Mouse (Mus musculus): Measurements from ENCODE around the gene Sept9. TPM values are rescaled to one million over a fixed set of nuclear protein-coding genes. Genes with fewer than 3 reads are reported as not detected.

Sept9 gene
- total RNA-seq, 2 experiments from 2014 or later = 11.5 to 13.6 TPM

DNA sequence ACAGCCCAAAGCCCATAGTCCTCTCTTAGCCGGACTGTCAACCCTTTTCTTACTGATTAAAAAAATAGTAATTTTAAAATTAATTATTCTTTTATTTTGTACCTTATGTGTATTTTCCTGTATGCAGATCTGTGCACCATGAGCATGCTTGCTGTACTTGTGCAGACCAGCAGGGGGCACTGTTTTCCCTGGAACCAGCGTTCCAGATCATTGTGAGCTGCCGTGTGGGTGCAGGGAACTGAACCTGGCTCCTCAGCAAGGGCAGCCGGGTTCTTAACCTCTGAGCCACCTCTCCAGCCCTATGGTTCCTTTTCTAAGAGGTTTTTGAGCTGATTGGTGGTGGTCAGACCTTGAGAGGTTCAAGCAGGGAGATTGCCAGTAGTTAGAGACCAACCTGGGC lies 101.3 kb downstream of the Sept9 start:
- DNase-seq = no peak
- intact Hi-C loops (cut with DNase I) = no loop called here
- H3K4me3 ChIP-seq = no peak overlapping the region
- no peak overlapping the region for H3K27ac ChIP-seq
- TF ChIP-seq CTCF (IDR thresholded peaks at IDR 0.05) = peak; percentile 62

DNA sequence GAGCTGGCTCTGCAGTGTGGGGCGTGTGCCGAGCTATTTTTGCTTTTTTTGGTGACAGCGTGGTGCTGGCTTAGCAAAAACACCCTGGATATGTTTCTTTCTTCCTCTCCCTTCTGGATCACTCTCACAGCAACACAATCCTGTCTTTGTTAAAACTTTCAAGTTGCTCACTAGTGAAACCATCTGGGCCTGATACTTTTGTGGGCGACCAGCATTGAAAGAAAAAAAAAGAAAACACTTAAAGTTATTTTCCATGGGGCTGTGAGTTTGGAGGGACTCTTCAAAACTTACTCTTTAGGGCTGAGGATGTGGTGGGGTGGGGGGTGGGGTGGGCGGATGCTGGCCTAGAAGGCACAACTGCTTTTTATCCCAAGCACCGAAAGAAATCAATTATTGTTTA lies 102.3 kb downstream of the Sept9 start:
- H3K27ac ChIP-seq = peak overlapping the region; percentile 20; the same call in 1 of the 2 replicates
- no peak for TF ChIP-seq CTCF (IDR thresholded peaks at IDR 0.05)
- intact Hi-C loops (cut with DNase I) = no loop called here
- no peak for DNase-seq
- no peak overlapping the region for H3K4me3 ChIP-seq

DNA sequence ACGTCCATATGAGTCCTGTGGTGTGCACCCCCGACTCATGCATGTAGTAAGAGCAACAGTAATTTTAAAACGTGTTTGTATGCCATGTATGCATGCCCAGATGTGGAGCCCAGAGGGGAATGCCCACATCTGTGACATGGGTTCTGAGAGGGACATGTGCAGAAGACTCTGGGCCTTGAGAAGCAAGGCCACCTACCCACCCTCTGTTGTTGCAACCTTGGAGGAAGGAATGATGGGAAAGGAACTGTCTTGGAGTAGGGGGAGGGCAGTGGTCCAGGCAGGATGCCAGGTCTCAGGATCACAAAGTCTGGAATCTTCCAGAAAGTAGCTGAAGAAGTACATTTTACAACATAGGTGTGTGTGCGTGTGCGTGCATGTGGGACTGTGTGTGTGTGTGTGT lies 102.9 kb downstream of the Sept9 start:
- no peak overlapping the region for H3K4me3 ChIP-seq
- H3K27ac ChIP-seq = peak overlapping the region; percentile 20; the same call in 1 of the 2 replicates
- no peak for DNase-seq
- TF ChIP-seq CTCF (IDR thresholded peaks at IDR 0.05) = no peak
- intact Hi-C loops (cut with DNase I) = no loop called here

DNA sequence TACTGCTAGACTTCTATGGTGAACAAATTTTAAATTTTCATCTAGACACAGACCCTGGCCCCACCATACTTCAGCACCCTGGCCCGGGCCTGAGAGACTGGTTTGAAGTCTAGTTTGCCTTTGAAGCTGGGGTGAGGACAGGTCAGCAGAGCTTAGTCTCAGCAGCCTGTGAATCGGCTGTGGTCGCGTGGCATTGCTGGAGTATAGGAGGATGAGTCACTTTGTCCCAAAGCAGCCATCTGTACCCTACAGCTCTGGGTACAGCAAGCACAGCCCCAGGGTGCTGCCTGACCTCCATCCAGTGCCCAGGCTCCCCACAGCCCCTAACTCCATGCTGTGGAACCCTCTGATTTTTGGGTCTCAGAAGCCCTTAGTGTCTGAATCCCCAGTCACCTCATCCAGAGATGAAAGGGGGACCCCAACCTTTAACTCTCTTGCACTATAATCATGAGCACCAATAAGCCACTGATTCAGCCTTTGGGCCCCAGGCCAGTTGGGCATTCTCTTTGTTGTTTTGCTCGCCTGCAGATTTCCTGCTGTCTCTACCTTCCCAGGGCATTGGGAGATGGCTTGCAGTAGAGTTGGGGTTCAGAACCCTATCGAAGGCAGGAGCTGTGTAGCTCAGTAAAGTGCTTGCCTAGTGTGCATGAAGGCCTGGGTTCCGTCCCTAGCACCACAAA lies 106.2 kb downstream of the Sept9 start:
- no peak overlapping the region for H3K4me3 ChIP-seq
- no peak for TF ChIP-seq CTCF (IDR thresholded peaks at IDR 0.05)
- intact Hi-C loops (cut with DNase I) = no loop called here
- DNase-seq = no peak
- H3K27ac ChIP-seq = no peak overlapping the region

DNA sequence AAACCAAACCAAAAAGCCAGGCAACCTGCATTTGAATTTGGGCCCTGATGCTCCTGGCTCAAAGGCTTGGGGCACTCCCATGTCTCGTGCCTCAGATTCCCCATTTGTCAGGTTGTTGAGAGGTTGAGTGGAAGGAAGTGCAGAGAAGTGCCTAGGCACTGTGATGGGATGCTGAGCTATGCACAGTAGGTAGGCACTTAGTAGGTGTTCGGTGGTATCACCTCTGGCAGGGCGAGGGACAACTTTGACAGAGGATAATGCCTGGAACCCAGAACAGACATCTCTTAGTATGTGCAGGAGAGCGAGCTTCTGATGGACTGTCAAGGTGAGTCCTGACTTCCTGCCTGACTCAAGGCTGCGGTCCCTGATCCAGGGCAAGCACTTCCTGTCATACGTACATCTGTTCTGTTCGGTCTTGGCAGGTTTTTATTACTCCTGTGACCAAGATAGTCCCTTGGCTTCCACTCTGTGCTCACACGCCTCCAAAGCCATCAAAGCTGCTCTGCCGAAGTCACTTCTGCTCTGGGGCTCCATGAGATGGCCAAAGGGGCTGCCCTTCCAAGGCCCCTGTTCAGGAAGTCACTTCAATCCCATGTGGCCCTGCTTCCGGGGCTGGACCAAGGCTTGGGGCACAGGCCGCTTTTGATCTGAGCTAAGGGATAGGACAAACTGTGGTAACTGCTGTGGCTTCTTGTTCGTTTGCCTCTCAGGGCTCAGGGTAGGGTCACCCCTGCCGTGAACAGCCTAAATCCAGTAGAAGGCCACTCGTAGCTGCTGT lies 107.0 kb downstream of the Sept9 start:
- intact Hi-C loops (cut with DNase I) = no loop called here
- no peak for TF ChIP-seq CTCF (IDR thresholded peaks at IDR 0.05)
- Histone ChIP-seq H3K27ac (peak overlapping the region; percentile 41), H3K4me3 (no peak overlapping the region)
- peak; percentile 41 for DNase-seq

DNA sequence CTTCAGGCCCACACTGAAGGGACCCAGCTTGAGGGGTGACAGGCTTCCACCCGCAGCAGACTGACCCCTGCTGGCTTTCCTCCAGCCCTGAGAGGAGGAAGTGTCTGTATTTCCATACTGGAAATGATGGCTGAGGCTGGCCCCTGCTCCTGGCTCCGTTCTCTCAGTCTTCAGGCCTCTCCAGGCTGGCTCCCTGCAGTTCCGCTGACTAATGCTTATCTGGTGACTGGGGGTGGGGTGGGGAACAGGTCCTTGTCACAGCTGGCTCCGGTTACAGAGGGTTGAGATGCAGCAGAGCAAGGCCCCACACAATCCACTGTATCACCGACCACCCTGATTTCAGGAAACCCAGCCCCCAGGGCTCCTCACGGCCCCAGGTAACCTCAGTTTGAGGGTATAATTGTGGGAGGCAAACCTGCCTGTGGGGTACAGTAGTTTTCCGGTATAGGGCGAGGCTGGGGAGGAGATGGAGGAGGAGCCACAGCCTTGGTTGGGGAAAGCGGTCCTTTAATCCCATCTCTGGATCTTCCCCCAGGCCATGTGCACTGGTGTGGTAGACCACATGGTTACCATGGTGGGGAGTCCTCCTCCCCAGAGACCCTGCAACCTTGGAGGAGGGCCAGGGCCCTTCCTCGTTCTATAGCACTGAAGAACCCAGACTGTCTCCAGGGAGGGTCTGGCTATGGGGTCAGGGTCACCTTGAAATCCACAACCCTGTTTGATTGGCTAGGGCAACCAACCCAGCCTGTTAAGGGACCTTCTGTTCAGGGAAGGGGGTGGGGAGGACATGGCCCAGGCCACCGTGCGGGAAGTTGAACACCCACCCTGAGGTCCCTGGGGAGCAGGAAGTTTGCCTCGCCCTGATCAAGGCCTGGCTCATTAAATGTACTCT lies 108.7 kb downstream of the Sept9 start:
- Histone ChIP-seq H3K27ac (peak overlapping the region; percentile 68), H3K4me3 (peak overlapping the region; percentile 5; the same call in 1 of the 2 replicates)
- no peak for TF ChIP-seq CTCF (IDR thresholded peaks at IDR 0.05)
- peak; percentile 39 for DNase-seq
- intact Hi-C loops (cut with DNase I) = no loop called here

DNA sequence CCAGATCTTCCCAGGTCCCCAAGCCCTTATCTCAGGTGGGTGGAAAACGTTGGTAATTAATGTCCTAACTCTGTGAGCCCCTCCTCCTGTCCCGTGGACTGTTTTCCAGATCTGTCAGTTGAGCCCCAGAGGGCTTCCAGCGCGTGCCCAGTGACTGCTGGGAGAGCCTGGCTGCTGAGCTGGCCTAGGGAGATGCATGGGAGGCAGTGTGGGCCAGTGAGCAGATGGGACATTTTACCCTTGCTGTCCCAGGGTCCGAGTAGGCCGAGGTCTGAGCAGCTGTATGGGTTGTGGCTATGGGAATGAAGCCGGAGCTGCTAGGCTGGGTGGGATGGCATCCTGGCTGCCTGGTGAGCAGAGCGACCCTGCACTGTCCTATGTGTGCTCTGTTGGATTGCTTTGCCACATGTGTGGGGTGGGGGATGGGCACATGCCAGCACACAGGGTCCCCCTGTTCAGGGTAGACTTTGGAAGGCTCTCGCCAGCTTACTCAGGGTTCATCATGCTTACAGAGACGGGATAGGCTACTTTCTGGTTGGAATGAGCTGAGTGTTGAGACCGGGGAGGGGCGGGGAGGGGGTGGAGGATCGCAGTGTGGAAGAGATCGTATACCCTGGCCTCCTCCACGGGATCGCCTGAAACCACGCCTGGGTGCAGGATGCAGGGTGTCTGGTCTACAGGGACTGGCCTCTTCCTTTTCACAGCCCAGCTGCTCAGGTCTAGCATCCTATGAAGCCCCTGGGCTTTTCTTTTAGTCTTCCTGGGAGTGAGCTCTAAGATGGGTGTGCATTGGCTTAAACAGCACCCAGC lies 109.9 kb downstream of the Sept9 start:
- intact Hi-C loops (cut with DNase I) = no loop called here
- no peak for TF ChIP-seq CTCF (IDR thresholded peaks at IDR 0.05)
- H3K4me3 ChIP-seq = no peak overlapping the region
- peak; percentile 34 for DNase-seq
- H3K27ac ChIP-seq = peak overlapping the region; percentile 82

DNA sequence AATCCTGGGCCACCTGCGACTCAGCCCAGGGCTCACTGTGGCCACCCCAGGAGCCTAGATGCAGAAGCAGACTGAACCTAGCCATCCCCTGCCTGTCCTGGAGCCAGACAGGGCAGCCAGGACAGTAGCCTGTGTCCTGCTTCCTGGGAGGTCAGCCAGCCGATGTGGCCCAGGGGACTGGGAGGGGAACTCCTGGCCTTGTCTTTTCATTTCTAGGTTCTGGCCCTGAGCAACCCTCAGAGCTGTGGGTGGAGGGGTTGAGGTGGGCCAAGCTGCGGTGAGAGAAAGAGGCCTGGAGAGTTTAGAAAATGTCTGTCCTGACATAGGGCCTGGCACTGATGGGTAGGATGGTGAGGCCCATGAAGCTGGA lies 110.4 kb downstream of the Sept9 start:
- Histone ChIP-seq H3K27ac (peak overlapping the region; percentile 82), H3K4me3 (no peak overlapping the region)
- no peak for TF ChIP-seq CTCF (IDR thresholded peaks at IDR 0.05)
- intact Hi-C loops (cut with DNase I) = loop anchor here (2.0 kb wide), 1 partner anchor 41 kb away; no protein-coding TSS in a partner anchor
- peak; percentile 85 for DNase-seq

DNA sequence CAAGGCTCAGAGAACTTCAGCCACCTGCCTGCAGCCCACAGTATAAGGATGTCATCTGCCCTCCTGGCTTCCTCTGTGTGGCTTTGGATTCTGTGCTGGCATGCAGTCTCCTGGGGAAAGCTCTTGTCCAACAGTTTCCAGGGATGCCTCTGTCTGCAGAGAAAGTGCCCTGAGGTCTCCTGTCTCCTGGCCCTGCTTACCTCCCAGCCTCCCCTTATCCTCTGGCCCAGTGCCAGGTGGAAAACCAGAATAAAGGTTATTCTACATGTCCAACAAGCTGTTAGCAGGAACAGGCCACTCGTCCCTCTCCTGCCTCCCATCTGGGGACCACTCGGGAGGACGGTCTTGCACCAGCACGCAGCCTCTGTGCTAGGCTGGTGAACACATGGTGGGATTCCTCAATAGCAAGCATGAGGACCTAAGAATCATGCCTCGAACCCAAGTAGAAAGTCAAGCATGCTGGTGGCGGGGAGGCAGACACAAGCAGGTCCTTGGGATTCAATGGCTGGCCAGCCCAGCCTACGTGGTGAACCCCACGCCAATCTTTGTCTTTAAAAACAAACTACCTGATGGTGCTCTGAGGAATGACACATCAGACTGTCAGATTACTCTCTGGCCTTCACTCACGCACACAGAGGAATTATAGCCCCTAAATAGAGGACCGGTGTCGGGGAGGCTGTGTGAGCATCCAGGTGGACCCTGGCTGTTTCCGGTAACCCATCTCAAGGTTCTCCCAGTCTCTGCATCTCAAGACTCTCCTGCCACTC lies 111.1 kb downstream of the Sept9 start:
- TF ChIP-seq CTCF (IDR thresholded peaks at IDR 0.05) = no peak
- no peak overlapping the region for H3K4me3 ChIP-seq
- peak overlapping the region; percentile 82 for H3K27ac ChIP-seq
- DNase-seq = no peak
- intact Hi-C loops (cut with DNase I) = loop anchor here (2.0 kb wide), 1 partner anchor 42 kb away; no protein-coding TSS in a partner anchor

DNA sequence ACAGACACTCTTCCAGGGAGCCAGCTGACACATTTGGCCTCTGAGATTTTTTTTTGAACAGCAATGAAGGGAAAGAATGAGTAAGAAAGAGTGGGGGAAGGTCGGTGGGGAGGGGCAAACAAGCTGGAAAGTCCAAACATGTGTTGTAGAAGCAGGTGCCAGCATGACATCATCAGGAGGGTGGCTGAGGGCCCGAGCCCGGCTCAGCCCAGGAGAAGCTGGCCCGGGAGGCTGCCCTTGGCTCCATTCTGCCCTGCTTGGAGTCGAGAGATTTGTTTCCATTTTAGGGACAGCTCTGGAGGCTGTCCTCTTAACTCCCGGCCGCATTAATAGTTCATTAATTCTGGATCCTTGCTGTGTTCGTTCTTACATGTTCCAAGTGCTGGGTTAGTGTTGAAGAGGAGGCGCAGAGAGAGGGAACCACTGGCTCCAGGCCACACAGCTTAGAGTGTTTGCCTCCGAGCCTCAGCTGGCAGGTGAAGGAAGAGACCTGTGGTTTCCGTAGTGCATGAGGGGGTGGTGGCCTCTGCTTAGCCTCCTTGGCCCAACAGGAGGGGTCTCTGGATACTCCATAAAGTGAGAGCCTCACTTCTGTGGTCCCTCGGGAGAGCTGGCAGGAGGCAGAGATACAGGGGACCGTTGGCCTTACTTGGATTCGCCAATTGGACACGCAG lies 111.8 kb downstream of the Sept9 start:
- peak overlapping the region; percentile 54 for H3K4me3 ChIP-seq
- TF ChIP-seq CTCF (IDR thresholded peaks at IDR 0.05) = no peak
- peak; percentile 90 for DNase-seq
- H3K27ac ChIP-seq = peak overlapping the region; percentile 82
- intact Hi-C loops (cut with DNase I) = loop anchor here (2.0 kb wide), 1 partner anchor 42 kb away; no protein-coding TSS in a partner anchor
